Mouse (Mus musculus) midbrain, postnatal 0 days (tissue): ENCODE results near the gene Rasgef1c. TPM values are rescaled to one million over a fixed set of nuclear protein-coding genes. Genes with fewer than 3 reads are reported as not detected.

Experiments
- ATAC-seq: fragments of 200-750 bp; cut with Nextera tagmentation; 2 replicates; pipeline ENCODE4 v1.8.0; 2017; ENCODE audit warnings: moderate number of reproducible peaks, mild to moderate bottlenecking, moderate TSS enrichment, moderate library complexity; ENCODE audit not compliant: low FRiP score
- DNase-seq: peaks from one replicate; pipeline ENCODE4 v3.0.0-alpha.2; 2015; ENCODE audit warnings: low spot score
- H3K27ac ChIP-seq: fragments of 300-500 bp; sonication (generic); 2 replicates; pipeline ENCODE4 v1.5.1; 2014; ENCODE audit warnings: low read depth, mild to moderate bottlenecking, low read length, mixed read lengths
- H3K27me3 ChIP-seq: fragments of 300-500 bp; sonication (generic); 2 replicates; pipeline ENCODE4 v1.6.1; 2014; ENCODE audit warnings: low read length, control low read depth, mixed read lengths; ENCODE audit not compliant: insufficient read depth
- H3K36me3 ChIP-seq: fragments of 300-500 bp; sonication (generic); 2 replicates; pipeline ENCODE4 v1.6.1; 2014; ENCODE audit warnings: low read length, control low read depth, mixed read lengths; ENCODE audit not compliant: insufficient read depth
- H3K4me1 ChIP-seq: fragments of 300-500 bp; sonication (generic); 2 replicates; pipeline ENCODE4 v1.6.1; 2014; ENCODE audit warnings: mild to moderate bottlenecking, control low read depth, antibody characterized with exemption, low read length, mixed read lengths; ENCODE audit not compliant: insufficient read depth
- H3K4me2 ChIP-seq: fragments of 300-500 bp; sonication (generic); 2 replicates; pipeline ENCODE4 v1.6.1; 2014; ENCODE audit warnings: low read depth, mild to moderate bottlenecking, low read length, mixed read lengths; ENCODE audit not compliant: poor library complexity, severe bottlenecking
- H3K4me3 ChIP-seq: fragments of 300-500 bp; sonication (generic); 2 replicates; pipeline ENCODE4 v1.5.1; 2014; ENCODE audit warnings: low read depth, mild to moderate bottlenecking, low read length, moderate library complexity
- H3K9ac ChIP-seq: fragments of 300-500 bp; sonication (generic); replicated peaks from 2 replicates; pipeline ENCODE4 v1.6.1; 2014; ENCODE audit warnings: mild to moderate bottlenecking, low read length, moderate library complexity, mixed read lengths; ENCODE audit not compliant: poor library complexity, severe bottlenecking
- H3K9me3 ChIP-seq: fragments of 300-500 bp; sonication (generic); 2 replicates; pipeline ENCODE4 v1.6.1; 2016; ENCODE audit warnings: low read length, control low read depth
- CTCF ChIP-seq: IDR thresholded peaks from 2 replicates; pipeline ENCODE4 v1.5.1; 2016; ENCODE audit warnings: antibody characterized with exemption, mild to moderate bottlenecking
- WGBS: fragments of 180-500 bp; shearing (Covaris S2); extraction: QIAGEN DNeasy Blood & Tissue Kit; methylation state at CpG from one replicate; pipeline ENCODE4 v1.1.7; 2014; 5-methylcytosine and 5-hydroxymethylcytosine counted together
- polyA plus RNA-seq: library from polyadenylated mRNA; unstranded; fragments of >200 nt; fragmentation: Nextera tagmentation; extraction: Ambion mirVana; gene quantifications from 2 replicates; pipeline ENCODE4 v1.2.1, GENCODE M21; 2015
- total RNA-seq: library from RNA; depleted of rRNA; stranded (reverse); fragments of >200 nt; gene quantifications from 2 replicates; pipeline ENCODE4 v1.2.3, GENCODE M21; 2014; rRNA removed

Gene Rasgef1c
- total RNA-seq (44.8 and 45.7 TPM in 2 replicates), polyA plus RNA-seq (42.6 and 43.3 TPM in 2 replicates)

GRCm38 (mm10) chr11:49901659-49902458, at the start of gene Rasgef1c:
Rasgef1c (plus strand) TSS chr11:49901835.
- Histone ChIP-seq H3K9ac (peak within 1 kb of the TSS; percentile 93), H3K27me3 (peaks cover 9% of the 10 kb centered on the region; the same call in 1 of the 2 replicates), H3K36me3 (no peaks in the 10 kb centered on the region), H3K4me1 (0 out of 2 replicates have a peak, but pooled peaks cover 4% of the 10 kb centered on the region), H3K4me2 (peak within 1 kb of the TSS; percentile 83), H3K9me3 (no peaks in the 10 kb centered on the region), H3K4me3 (peak within 1 kb of the TSS; percentile 77), H3K27ac (peak within 1 kb of the TSS; percentile 55; the same call in 1 of the 2 replicates)
- WGBS = 3% methylated on average over 61 of the region's 99 CpGs
- ATAC-seq (peak; percentile 93), DNase-seq (peak; percentile 74)
- peak; percentile 71 for TF ChIP-seq CTCF

GRCm38 (mm10) chr11:49855144-49855543, 46.5 kb upstream of the Rasgef1c start:
- no peak overlapping the region for H3K4me2 ChIP-seq
- H3K27ac ChIP-seq = no peak overlapping the region
- H3K4me3 ChIP-seq = no peak overlapping the region
- no peaks in the 10 kb centered on the region for H3K27me3 ChIP-seq
- H3K4me1 ChIP-seq = no peaks in the 10 kb centered on the region
- H3K36me3 ChIP-seq = peaks cover 19% of the 10 kb centered on the region
- no peaks in the 10 kb centered on the region for H3K9me3 ChIP-seq
- ATAC-seq (no peak), DNase-seq (no peak)
- no peak for TF ChIP-seq CTCF
- no peak overlapping the region; the same call in 1 of the 2 replicates for H3K9ac ChIP-seq
- WGBS = 69% methylated on average over 5 of the region's 5 CpGs

- DNase-seq = no peak
- peaks cover 16% of the 10 kb centered on the region for H3K36me3 ChIP-seq
Observed at GRCm38 (mm10) chr11:49861139-49861538, 40.5 kb upstream of the Rasgef1c start.

GRCm38 (mm10) chr11:49863926-49864325, 37.7 kb upstream of the Rasgef1c start:
- no peak overlapping the region for H3K4me2 ChIP-seq
- no peak for TF ChIP-seq CTCF
- ATAC-seq (no peak), DNase-seq (no peak)
- no peak overlapping the region for H3K9ac ChIP-seq
- H3K36me3 ChIP-seq = peaks cover 21% of the 10 kb centered on the region
- H3K27me3 ChIP-seq = no peaks in the 10 kb centered on the region
- no peak overlapping the region for H3K4me3 ChIP-seq
- H3K9me3 ChIP-seq = no peaks in the 10 kb centered on the region
- H3K4me1 ChIP-seq = no peaks in the 10 kb centered on the region
- H3K27ac ChIP-seq = no peak overlapping the region

More at GRCm38 (mm10) chr11:49861139-49861538, 40.5 kb upstream of the Rasgef1c start:
- no peaks in the 10 kb centered on the region for H3K9me3 ChIP-seq
- H3K9ac ChIP-seq = no peak overlapping the region
- TF ChIP-seq CTCF = no peak
- H3K4me1 ChIP-seq = no peaks in the 10 kb centered on the region
- no peaks in the 10 kb centered on the region for H3K27me3 ChIP-seq
- ATAC-seq = no peak
- H3K4me3 ChIP-seq = no peak overlapping the region
- no peak overlapping the region for H3K27ac ChIP-seq
- WGBS = 90% methylated on average over 4 of the region's 4 CpGs
- H3K4me2 ChIP-seq = no peak overlapping the region

GRCm38 (mm10) chr11:49867320-49867719, 34.3 kb upstream of the Rasgef1c start:
- H3K4me1 ChIP-seq = no peaks in the 10 kb centered on the region
- no peak overlapping the region for H3K27ac ChIP-seq
- H3K9me3 ChIP-seq = no peaks in the 10 kb centered on the region
- no peak for DNase-seq
- 84% methylated on average over 5 of the region's 5 CpGs for WGBS
- no peak overlapping the region for H3K4me3 ChIP-seq
- H3K4me2 ChIP-seq = no peak overlapping the region
- no peak overlapping the region for H3K9ac ChIP-seq
- no peak for TF ChIP-seq CTCF
- H3K36me3 ChIP-seq = peaks cover 32% of the 10 kb centered on the region
- no peaks in the 10 kb centered on the region for H3K27me3 ChIP-seq
- no peak for ATAC-seq

- Histone ChIP-seq H3K9ac (no peak overlapping the region), H3K27ac (no peak overlapping the region), H3K4me3 (no peak overlapping the region), H3K9me3 (no peaks in the 10 kb centered on the region), H3K4me2 (no peak overlapping the region), H3K27me3 (no peaks in the 10 kb centered on the region), H3K4me1 (no peaks in the 10 kb centered on the region), H3K36me3 (peaks cover 32% of the 10 kb centered on the region)
- TF ChIP-seq CTCF = peak; percentile 86
- ATAC-seq (0 out of 2 replicates have a peak, but pooled peaks have one; percentile 39), DNase-seq (peak; percentile 71)
Observed at GRCm38 (mm10) chr11:49869762-49870161, 31.9 kb upstream of the Rasgef1c start.
